Mouse (Mus musculus): ENCODE measurements around the gene Ndufs7.
A peak's percentile ranks its signal among the peaks of the same experiment; 100 is the strongest.
"Not testable (repeated sequence)": the region's sequence is repeated elsewhere in the genome, so short reads cannot be mapped to it uniquely, and the experiment has no call there.

The Ndufs7 gene

DNA sequence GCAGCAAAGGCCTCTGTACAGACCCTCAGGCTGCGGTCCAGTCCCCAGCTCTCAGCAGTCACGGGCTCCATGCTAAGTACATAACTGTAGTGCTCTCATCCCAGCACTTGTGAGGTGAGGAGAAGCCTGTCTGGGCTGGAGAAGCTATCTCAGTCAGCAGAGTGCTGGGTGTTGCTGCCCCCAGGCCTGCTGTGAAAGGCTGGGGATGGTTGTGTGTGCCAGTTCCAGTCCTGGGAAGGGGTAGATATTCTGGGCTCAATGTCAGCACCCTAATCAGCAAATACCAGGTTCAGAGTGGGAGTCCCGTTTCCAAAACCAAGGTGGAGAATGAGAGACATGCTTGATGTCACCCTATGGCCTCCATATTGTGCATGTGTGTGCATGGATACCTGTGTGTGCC is 6.3 kb upstream of the Ndufs7 start:
- no peak for DNase-seq

DNA sequence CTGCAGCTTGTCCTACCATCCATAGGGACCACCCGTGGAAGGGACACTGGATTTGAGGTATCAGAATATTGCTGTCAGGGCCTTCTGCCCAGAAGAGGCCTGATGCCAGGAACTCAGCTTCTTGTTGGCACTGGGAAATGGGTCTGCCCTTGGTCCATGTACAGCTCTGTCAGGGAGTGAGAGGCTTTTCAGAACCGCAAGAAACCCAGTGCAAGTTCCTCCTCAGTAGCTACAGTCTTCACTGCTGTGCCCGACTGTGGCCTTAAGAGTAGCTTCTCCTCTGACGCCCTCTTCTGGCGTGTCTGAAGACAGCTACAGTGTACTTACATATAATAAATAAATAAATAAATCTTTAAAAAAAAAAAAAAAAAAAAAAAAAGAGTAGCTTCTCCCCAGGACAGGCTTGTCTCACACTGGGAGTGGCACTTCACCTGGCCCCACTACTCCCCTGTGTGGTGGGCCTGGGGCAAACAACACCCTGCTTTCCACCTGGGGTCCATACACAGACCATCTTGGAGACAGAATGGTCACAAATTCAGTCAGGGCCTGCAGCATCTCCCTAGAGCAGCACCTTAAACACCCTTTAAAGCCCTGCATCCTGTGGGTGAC is 4.0 kb upstream of the Ndufs7 start:
- DNase-seq = peak; percentile 42 to 71

GRCm38 (mm10) chr10:80245600-80245999 is 3.3 kb upstream of the Ndufs7 start:
- peak; percentile 84 to 94 for DNase-seq

DNA sequence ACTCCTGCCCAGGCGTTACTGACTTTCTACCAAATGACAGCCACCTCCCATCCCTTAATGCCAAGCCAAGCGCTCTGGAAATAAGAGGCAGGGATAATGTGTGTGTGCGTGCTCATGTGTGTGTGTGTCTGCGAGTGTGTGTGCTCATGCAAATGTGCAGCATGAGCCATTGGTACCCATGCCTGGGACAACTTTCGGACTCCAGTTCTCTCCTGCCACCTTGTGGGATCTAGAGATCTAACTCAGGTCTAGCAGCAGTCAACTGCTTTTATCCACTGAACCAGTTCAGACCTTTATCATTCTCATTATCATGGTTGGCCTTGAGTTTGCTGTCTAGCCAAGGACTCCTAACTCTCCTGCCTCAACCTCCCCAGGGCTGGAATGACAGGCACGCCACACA is 1.1 kb upstream of the Ndufs7 start:
- peak in 1 of 2 experiments; percentile 48 for DNase-seq

GRCm38 (mm10) chr10:80248437-80248836 is 484 bp upstream of the Ndufs7 start:
- not testable (repeated sequence) for DNase-seq

- no peak for DNase-seq
Measured at GRCm38 (mm10) chr10:80250059-80250458, 1.1 kb downstream of the Ndufs7 start.

- no peak for DNase-seq
Measured at GRCm38 (mm10) chr10:80250573-80250972, 1.7 kb downstream of the Ndufs7 start.

GRCm38 (mm10) chr10:80252011-80252410 is 3.1 kb downstream of the Ndufs7 start:
- DNase-seq = no peak

GRCm38 (mm10) chr10:80252493-80253274 is 3.8 kb downstream of the Ndufs7 start:
- DNase-seq = no peak

DNA sequence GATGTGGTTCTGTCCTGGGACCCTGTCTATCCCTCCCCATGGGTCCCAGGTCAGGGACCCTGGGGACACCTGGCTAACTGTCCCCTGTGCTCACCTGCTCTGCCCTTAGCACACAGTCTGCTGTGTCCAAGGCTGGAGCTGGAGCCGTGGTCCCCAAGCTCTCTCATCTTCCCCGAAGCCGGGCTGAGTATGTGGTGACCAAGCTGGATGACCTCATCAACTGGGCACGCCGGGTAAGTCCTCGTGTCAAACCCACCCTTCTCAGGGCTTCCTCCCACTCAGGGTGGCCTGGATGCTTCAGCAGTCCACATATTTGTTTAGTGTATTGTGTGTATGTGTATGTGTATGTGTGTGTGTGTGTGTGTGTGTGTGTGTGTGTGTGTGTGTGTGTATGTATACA is 4.6 kb downstream of the Ndufs7 start:
- no peak for DNase-seq

DNA sequence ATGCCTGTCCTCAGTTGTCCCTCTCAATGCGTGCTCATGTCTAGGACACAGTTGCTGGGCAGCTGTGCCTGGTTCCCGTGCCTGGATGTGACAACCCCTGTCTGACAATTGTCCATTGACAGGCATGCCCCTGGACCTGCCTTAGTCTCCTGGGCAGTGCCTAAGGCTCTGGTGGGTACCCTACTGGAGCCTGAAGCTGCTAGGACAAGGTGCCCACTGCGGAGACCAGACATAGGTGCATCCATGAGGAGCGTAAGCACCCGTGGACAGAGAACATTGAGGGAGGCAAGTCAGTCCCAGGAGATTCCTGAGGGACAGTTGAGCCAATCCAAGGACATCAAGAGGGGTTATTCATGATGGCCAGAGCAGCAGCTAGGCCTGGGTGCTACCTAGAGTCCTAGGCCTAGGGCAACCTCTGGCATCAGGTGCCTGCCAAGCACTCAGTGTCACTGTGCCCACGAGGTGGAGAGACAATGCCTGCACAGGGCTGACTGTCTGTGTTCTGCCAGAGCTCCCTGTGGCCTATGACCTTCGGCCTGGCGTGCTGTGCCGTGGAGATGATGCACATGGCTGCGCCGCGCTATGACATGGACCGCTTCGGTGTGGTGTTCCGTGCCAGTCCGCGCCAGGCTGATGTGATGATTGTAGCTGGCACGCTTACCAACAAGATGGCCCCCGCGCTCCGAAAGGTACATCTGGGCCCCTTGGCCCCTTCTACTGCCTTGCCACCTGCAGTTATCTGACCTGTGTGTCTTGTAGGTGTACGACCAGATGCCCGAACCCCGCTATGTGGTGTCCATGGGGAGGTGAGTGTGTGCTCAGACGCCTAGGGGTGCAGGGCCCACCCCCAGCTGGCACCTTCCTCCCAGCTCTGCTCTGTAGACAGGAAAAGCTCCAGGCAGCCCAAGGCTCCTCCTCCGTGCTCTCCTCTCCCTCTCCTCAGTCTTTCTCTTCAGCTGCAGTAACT is 5.7 kb downstream of the Ndufs7 start:
- peak in 1 of 2 experiments; percentile 41 for DNase-seq

DNA sequence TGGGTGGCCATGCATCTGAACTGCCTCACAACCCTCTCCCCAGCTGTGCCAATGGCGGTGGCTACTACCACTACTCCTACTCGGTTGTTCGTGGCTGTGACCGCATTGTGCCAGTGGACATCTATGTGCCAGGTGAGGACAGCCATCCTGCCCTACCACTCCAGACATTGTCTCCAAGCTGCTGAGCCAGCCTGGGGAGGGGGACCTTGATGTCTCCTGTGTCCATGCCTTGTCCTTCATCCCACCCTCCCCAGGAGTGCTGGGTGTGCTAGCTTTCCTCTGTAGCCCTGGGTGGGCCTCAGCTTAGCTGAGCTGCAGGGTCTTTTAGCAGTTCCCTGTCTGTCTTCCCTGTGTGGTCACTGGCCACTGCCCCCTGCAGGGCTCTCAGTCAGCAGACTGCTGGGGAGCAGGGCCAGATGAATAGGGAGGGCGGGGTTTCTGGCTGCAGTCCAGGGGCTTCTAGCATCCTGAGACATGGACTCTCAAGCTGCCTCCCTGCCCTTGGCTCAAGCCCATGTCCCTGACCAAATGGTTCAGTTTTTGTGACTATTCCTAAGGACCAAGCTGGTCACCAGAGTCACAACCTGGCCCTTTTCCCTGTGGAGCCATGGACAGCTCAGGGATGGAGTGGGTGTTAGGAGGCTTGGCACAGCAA is 7.1 kb downstream of the Ndufs7 start:
- peak; percentile 70 to 79 for DNase-seq

GRCm38 (mm10) chr10:80257936-80258335 is 9.0 kb downstream of the Ndufs7 start:
- DNase-seq = peak in 1 of 2 experiments; percentile 55

- no peak for DNase-seq
Measured at GRCm38 (mm10) chr10:80258752-80259462, 10.0 kb downstream of the Ndufs7 start.

DNA sequence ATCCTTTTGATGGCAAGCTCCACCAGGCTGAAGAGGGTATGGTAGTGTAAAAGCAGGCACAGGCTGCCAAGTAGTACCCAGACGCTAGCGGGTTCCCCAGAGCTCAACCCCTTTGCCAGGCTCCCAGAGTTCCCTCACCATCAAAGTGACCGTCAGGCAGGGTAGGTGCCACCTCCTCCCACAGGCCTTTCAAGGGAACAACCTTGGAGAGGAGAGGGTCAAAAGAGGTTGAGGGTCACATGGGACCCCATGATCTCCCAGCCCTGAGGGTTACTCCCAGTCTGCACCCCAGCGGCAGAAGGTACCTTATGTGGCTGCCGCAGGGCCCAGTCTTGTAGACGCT is 10.5 kb downstream of the Ndufs7 start:
- DNase-seq = peak in 1 of 2 experiments; percentile 49

GRCm38 (mm10) chr10:80259861-80260641 is 11.1 kb downstream of the Ndufs7 start:
- peak; percentile 83 to 94 for DNase-seq

DNA sequence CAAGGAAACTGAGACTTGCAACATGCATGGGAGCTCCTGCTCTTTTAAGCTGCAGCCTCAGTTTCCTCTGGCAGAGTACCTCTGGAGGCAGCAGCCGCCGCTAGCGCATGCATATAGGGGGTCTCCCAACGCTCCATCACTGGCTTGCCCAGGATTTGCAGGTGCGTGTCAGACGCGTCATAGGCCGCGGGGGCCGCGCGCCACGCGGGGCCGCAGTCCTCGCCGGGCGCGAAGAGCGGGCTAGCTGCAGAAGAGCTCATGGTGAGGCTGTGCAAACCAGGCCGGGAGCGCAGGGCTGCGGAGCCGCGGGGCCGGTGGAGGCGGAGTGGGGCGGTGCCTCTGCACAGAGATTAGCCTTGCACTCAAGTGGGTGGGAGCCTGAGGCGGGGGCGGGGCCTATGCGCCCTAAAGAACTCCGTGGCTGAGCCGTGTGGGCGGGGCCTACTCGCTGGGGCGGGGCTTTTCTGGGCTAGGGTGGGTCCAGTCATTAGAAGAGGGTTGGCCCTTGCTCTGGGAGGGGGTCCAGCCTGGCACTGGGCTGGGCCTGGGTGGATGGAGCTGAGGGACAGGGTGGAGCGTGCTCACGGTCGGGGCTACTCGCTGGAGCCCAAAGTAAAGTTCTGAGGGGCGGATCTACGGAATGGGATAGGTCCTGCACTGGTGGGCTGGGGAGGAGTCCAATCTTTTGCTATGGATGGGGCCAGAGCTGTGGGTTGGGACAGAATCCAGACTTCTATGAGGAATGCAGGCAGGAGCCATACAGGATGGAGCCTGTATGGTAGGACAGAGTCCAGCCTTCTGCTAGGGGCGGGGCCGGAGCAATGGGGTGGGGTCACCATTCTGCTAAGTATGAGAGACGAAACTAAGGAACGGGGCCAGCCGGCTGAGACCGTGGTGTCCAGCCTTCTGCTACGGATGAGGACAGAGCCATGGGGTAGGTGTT is 12.0 kb downstream of the Ndufs7 start, which contains the start of the genes Gamt and Dazap1:
Gene Gamt, minus strand, starts transcription at position 371 of the 943 bp plus-strand sequence.
Gene Dazap1, plus strand, starts transcription at position 845 of the 943 bp plus-strand sequence.
- DNase-seq = peak; percentile 98 to 99

- DNase-seq = peak; percentile 99 to 100
Measured at GRCm38 (mm10) chr10:80261585-80261968, 12.7 kb downstream of the Ndufs7 start.

DNA sequence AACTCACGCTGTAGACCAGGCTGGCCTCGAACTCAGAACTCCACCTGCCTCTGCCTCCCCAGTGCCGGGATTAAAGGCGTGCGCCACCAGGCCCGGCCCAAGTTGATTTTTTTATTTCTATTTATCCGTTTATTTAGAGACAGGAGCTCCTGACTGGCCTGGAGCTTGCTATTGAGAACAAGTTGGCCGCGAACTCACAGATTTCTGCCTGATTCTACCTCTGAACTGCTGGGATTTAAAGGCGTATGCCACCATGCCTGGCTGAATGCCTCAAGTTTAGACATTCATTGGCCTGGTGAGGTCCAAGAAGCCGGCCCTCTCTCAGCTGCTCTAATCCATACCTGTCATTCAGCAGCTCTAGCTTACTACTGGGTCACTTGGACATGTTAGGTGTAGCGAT is 13.2 kb downstream of the Ndufs7 start:
- no peak for DNase-seq
